Mouse (Mus musculus): ENCODE measurements around the gene Erbb4. TPM values are rescaled to one million over a fixed set of nuclear protein-coding genes. Genes with fewer than 3 reads are reported as not detected.
"Not testable (repeated sequence)": the region's sequence is repeated elsewhere in the genome, so short reads cannot be mapped to it uniquely, and the experiment has no call there.

Gene Erbb4
- total RNA-seq, 2 experiments from 2014 or later = 12.2 to 14.0 TPM

- intact Hi-C loops (cut with DNase I) = no loop called here
- DNase-seq (ENCODE audit: low spot score) = no peak
These were observed 215.8 kb downstream of the Erbb4 start for GRCm38 (mm10) chr1:68892041-68892440.

GRCm38 (mm10) chr1:68886823-68887222 is 221.0 kb downstream of the Erbb4 start:
- no peak for DNase-seq (ENCODE audit: low spot score)
- intact Hi-C loops (cut with DNase I) = no loop called here

GRCm38 (mm10) chr1:68874954-68875353 is 232.9 kb downstream of the Erbb4 start:
- DNase-seq (ENCODE audit: low spot score) = no peak
- intact Hi-C loops (cut with DNase I) = no loop called here

GRCm38 (mm10) chr1:68873635-68874020 is 234.2 kb downstream of the Erbb4 start:
- intact Hi-C loops (cut with DNase I) = no loop called here
- DNase-seq (ENCODE audit: low spot score) = no peak

- intact Hi-C loops (cut with DNase I) = no loop called here
These were observed 234.8 kb downstream of the Erbb4 start for GRCm38 (mm10) chr1:68872976-68873634.

GRCm38 (mm10) chr1:68860341-68860740 is 247.5 kb downstream of the Erbb4 start:
- intact Hi-C loops (cut with DNase I) = no loop called here
- no peak for DNase-seq (ENCODE audit: low spot score)

More at GRCm38 (mm10) chr1:68872976-68873634, 234.8 kb downstream of the Erbb4 start:
- no peak for DNase-seq (ENCODE audit: low spot score)

GRCm38 (mm10) chr1:68859480-68859879 is 248.4 kb downstream of the Erbb4 start:
- intact Hi-C loops (cut with DNase I) = no loop called here
- DNase-seq (ENCODE audit: low spot score) = no peak

- DNase-seq (ENCODE audit: low spot score) = no peak
- intact Hi-C loops (cut with DNase I) = no loop called here
These were observed 268.5 kb downstream of the Erbb4 start for GRCm38 (mm10) chr1:68839352-68839751.

- no peak for DNase-seq (ENCODE audit: low spot score)
- intact Hi-C loops (cut with DNase I) = no loop called here
These were observed 273.2 kb downstream of the Erbb4 start for GRCm38 (mm10) chr1:68834686-68835085.

GRCm38 (mm10) chr1:68832101-68832500 is 275.8 kb downstream of the Erbb4 start:
- DNase-seq (ENCODE audit: low spot score) = no peak
- intact Hi-C loops (cut with DNase I) = no loop called here

- intact Hi-C loops (cut with DNase I) = no loop called here
- no peak for DNase-seq (ENCODE audit: low spot score)
These were observed 276.3 kb downstream of the Erbb4 start for GRCm38 (mm10) chr1:68831575-68831974.

- no peak for DNase-seq (ENCODE audit: low spot score)
- intact Hi-C loops (cut with DNase I) = no loop called here
These were observed 277.2 kb downstream of the Erbb4 start for GRCm38 (mm10) chr1:68830501-68831239.

- no peak for DNase-seq (ENCODE audit: low spot score)
- intact Hi-C loops (cut with DNase I) = no loop called here
These were observed 284.7 kb downstream of the Erbb4 start for GRCm38 (mm10) chr1:68823116-68823644.

GRCm38 (mm10) chr1:68806711-68807110 is 301.1 kb downstream of the Erbb4 start:
- intact Hi-C loops (cut with DNase I) = no loop called here
- no peak for DNase-seq (ENCODE audit: low spot score)

GRCm38 (mm10) chr1:68787409-68788015 is 320.3 kb downstream of the Erbb4 start:
- intact Hi-C loops (cut with DNase I) = no loop called here
- DNase-seq (ENCODE audit: low spot score) = no peak

- intact Hi-C loops (cut with DNase I) = no loop called here
- no peak for DNase-seq (ENCODE audit: low spot score)
These were observed 327.2 kb downstream of the Erbb4 start for GRCm38 (mm10) chr1:68780653-68781052.

GRCm38 (mm10) chr1:68780032-68780431 is 327.8 kb downstream of the Erbb4 start:
- no peak for DNase-seq (ENCODE audit: low spot score)
- intact Hi-C loops (cut with DNase I) = no loop called here

- DNase-seq (ENCODE audit: low spot score); intact Hi-C loops (cut with DNase I): not testable (repeated sequence)
These were observed 341.8 kb downstream of the Erbb4 start for GRCm38 (mm10) chr1:68766095-68766494.

GRCm38 (mm10) chr1:68762456-68762855 is 345.4 kb downstream of the Erbb4 start:
- DNase-seq (ENCODE audit: low spot score) = no peak
- intact Hi-C loops (cut with DNase I) = no loop called here

GRCm38 (mm10) chr1:68748976-68749375 is 358.9 kb downstream of the Erbb4 start:
- no peak for DNase-seq (ENCODE audit: low spot score)
- intact Hi-C loops (cut with DNase I) = no loop called here

GRCm38 (mm10) chr1:68681478-68681877 is 426.4 kb downstream of the Erbb4 start:
- intact Hi-C loops (cut with DNase I) = no loop called here
- DNase-seq (ENCODE audit: low spot score) = no peak

Measured in heart, postnatal 25 days (tissue).